Mouse (Mus musculus): ENCODE measurements around the gene Srf. TPM values are rescaled to one million over a fixed set of nuclear protein-coding genes. Genes with fewer than 3 reads are reported as not detected.

Srf gene
- polyA plus RNA-seq, 1 experiment from 2014 or later: 4.6 TPM

DNA sequence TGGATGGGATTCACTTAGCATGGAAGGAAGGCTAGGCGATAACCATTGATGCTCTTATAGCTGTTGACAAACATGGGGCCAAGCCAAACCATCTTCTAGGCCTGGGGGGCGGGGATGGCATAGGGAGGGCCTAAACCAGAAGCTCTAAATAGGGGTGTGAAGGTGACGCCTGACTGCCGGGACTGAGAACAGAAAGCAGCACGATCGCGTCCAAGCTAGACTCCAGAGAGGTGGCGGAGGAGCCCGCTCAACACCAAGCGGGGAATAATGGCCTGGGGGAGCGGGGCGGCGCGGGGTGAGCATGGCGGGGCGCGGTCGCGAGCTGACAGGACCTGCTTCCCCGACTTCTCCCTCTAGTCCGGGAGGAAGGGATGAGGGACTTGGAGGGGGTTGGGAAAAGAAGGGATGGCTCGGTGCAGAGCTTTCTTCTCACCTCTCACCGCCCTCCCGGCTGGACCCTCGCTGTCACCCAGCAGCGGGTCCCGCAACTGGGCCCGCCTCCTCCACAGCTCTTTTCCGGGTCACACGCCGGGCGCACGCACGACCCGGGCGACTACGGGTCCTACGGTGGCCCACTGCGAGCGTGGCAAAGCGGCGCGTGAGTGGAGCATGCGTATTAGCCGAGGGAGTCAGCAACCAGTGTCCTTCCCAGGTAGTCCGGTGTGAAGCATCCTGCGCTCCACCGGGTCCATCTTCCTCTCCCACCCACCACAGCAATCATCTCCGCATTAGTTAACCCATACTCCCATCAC is 10.0 kb downstream of the Srf start, which contains the start of gene Cul9:
Cul9 (minus strand) TSS at position 576 of the 752 bp plus-strand sequence.
- 2% methylated on average over 49 of the region's 49 CpGs for WGBS
- Histone ChIP-seq H3K27me3 (peaks cover 23% of the 10 kb centered on the region), H3K9ac (peak within 1 kb of the TSS; percentile 92), H3K36me3 (peaks cover 50% of the 10 kb centered on the region), H3K27ac (peak within 1 kb of the TSS; percentile 62), H3K4me1 (replicated peaks) (peaks cover 27% of the 10 kb centered on the region), H3K4me2 (peak within 1 kb of the TSS; percentile 78), H3K4me3 (peak within 1 kb of the TSS; percentile 79), H3K9me3 (no peaks in the 10 kb centered on the region)
- ATAC-seq (ENCODE audit: low FRiP score): peak; percentile 89

DNA sequence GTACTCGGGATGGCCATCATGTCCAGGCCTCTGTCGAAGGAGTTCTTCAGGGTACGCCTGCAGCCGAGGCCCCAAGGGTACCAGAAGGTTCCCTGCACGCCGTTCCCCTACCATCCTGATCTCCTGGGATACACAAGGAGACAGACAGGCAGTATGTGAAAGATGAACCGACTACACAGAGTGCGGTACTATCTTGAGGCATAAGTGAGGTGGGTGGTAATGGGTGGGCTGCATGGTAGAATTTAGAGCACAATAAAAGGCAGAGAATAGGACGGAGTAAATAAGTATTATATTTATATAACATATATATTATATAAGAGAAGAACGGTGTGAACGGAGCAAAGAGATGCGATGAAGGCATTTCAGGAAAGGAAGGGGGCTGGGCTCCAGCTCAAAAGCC is 12.3 kb downstream of the Srf start:
- Histone ChIP-seq H3K4me1 (replicated peaks) (peaks cover 24% of the 10 kb centered on the region), H3K27ac (no peak overlapping the region), H3K4me3 (no peak overlapping the region), H3K36me3 (peaks cover 49% of the 10 kb centered on the region), H3K9ac (peak overlapping the region; percentile 9; the same call in 1 of the 2 replicates), H3K27me3 (peaks cover 21% of the 10 kb centered on the region), H3K4me2 (no peak overlapping the region), H3K9me3 (no peaks in the 10 kb centered on the region)
- WGBS: 91% methylated on average over 12 of the region's 12 CpGs
- no peak for ATAC-seq (ENCODE audit: low FRiP score)

GRCm38 (mm10) chr17:46525579-46526307 is 30.2 kb downstream of the Srf start:
- Histone ChIP-seq H3K9ac (no peak overlapping the region), H3K4me1 (replicated peaks) (peaks cover 1% of the 10 kb centered on the region; the same call in 1 of the 2 replicates), H3K27me3 (peaks cover 39% of the 10 kb centered on the region), H3K36me3 (peaks cover 62% of the 10 kb centered on the region), H3K4me3 (no peak overlapping the region), H3K4me2 (no peak overlapping the region), H3K9me3 (no peaks in the 10 kb centered on the region), H3K27ac (no peak overlapping the region)
- WGBS: 37% methylated on average over 12 of the region's 12 CpGs
- 0 out of 2 replicates have a peak, but pooled peaks have one; percentile 25 for ATAC-seq (ENCODE audit: low FRiP score)

DNA sequence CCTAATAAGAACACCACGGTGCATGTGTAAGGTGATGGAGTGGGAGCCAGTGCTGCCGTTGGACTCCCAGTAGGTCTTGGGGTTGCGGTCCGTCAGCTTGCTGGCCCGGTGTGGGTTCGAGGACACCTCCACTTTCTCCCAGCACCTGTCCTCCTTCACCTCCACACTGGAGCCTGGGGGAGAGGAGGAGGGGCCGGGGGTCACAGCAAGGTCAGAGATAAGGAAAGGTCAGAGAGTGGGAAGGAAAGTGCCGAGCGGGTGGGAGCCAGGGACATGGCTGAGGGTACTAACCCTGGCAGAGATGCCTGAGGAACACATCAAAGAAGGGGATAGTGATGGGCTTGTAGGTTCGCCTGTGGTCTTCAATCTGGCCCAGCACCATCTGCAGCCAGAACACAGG is 30.9 kb downstream of the Srf start:
- Histone ChIP-seq H3K27me3 (peaks cover 45% of the 10 kb centered on the region), H3K9me3 (no peaks in the 10 kb centered on the region), H3K4me1 (replicated peaks) (peaks cover 6% of the 10 kb centered on the region; the same call in 1 of the 2 replicates), H3K4me3 (no peak overlapping the region), H3K4me2 (no peak overlapping the region), H3K36me3 (peaks cover 69% of the 10 kb centered on the region), H3K27ac (no peak overlapping the region), H3K9ac (no peak overlapping the region)
- WGBS: 84% methylated on average over 10 of the region's 10 CpGs
- ATAC-seq (ENCODE audit: low FRiP score): no peak

- peaks cover 49% of the 10 kb centered on the region for H3K27me3 ChIP-seq
- peaks cover 67% of the 10 kb centered on the region for H3K36me3 ChIP-seq
- H3K9me3 ChIP-seq: no peaks in the 10 kb centered on the region
- 34% methylated on average over 24 of the region's 24 CpGs for WGBS
- no peak overlapping the region for H3K9ac ChIP-seq
- no peak overlapping the region for H3K4me2 ChIP-seq
- no peak overlapping the region for H3K4me3 ChIP-seq
- H3K4me1 ChIP-seq (replicated peaks): peaks cover 6% of the 10 kb centered on the region; the same call in 1 of the 2 replicates
- no peak overlapping the region for H3K27ac ChIP-seq
- no peak for ATAC-seq (ENCODE audit: low FRiP score)
Measured at GRCm38 (mm10) chr17:46521963-46522668, 33.9 kb downstream of the Srf start.

DNA sequence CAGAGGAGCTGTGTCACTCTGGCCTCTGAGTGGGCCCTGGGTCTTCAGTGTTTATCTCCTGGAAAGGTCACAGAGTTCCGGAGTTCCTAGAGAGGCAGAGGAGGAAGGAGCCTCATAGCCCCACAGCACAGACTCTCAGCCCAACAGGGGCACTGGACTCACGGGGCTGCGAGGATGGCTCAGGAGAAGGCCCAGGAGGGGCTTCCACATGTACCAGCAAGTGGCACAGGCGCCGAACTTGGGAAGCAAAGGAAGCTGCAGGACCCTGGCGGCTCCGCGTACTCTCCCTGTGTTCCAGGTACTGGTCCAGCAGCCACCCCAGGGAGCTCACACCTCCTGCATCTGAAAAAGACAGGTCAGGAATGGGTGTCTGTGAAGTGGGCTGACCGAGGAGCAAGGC is 34.8 kb downstream of the Srf start:
- peak overlapping the region; percentile 9; the same call in 1 of the 2 replicates for H3K9ac ChIP-seq
- no peak overlapping the region for H3K4me3 ChIP-seq
- peaks cover 67% of the 10 kb centered on the region for H3K36me3 ChIP-seq
- H3K27me3 ChIP-seq: peaks cover 49% of the 10 kb centered on the region
- no peak overlapping the region for H3K27ac ChIP-seq
- peaks cover 6% of the 10 kb centered on the region; the same call in 1 of the 2 replicates for H3K4me1 ChIP-seq (replicated peaks)
- ATAC-seq (ENCODE audit: low FRiP score): no peak
- H3K4me2 ChIP-seq: no peak overlapping the region
- H3K9me3 ChIP-seq: no peaks in the 10 kb centered on the region
- 77% methylated on average over 9 of the region's 9 CpGs for WGBS

GRCm38 (mm10) chr17:46520385-46520979 is 35.5 kb downstream of the Srf start:
- H3K36me3 ChIP-seq: peaks cover 60% of the 10 kb centered on the region
- peak overlapping the region; percentile 17; the same call in 1 of the 2 replicates for H3K4me2 ChIP-seq
- no peak overlapping the region for H3K4me3 ChIP-seq
- peaks cover 6% of the 10 kb centered on the region; the same call in 1 of the 2 replicates for H3K4me1 ChIP-seq (replicated peaks)
- H3K9me3 ChIP-seq: no peaks in the 10 kb centered on the region
- peak overlapping the region; percentile 9; the same call in 1 of the 2 replicates for H3K9ac ChIP-seq
- H3K27ac ChIP-seq: no peak overlapping the region
- no peak for ATAC-seq (ENCODE audit: low FRiP score)
- WGBS: 48% methylated on average over 25 of the region's 25 CpGs
- H3K27me3 ChIP-seq: peaks cover 49% of the 10 kb centered on the region

GRCm38 (mm10) chr17:46519971-46520370 is 36.0 kb downstream of the Srf start:
- Histone ChIP-seq H3K9ac (0 out of 2 replicates have a peak overlapping the region, but pooled peaks have one; percentile 11), H3K27ac (no peak overlapping the region), H3K4me3 (no peak overlapping the region), H3K36me3 (peaks cover 55% of the 10 kb centered on the region), H3K4me2 (0 out of 2 replicates have a peak overlapping the region, but pooled peaks have one; percentile 17), H3K4me1 (replicated peaks) (peaks cover 6% of the 10 kb centered on the region; the same call in 1 of the 2 replicates), H3K27me3 (peaks cover 46% of the 10 kb centered on the region), H3K9me3 (no peaks in the 10 kb centered on the region)
- 65% methylated on average over 10 of the region's 10 CpGs for WGBS
- ATAC-seq (ENCODE audit: low FRiP score): no peak

- no peak overlapping the region for H3K9ac ChIP-seq
- no peak overlapping the region for H3K4me2 ChIP-seq
- no peak overlapping the region for H3K4me3 ChIP-seq
- peaks cover under 1% of the 10 kb centered on the region; the same call in 1 of the 2 replicates for H3K4me1 ChIP-seq (replicated peaks)
- WGBS: 74% methylated on average over 2 of the region's 2 CpGs
- ATAC-seq (ENCODE audit: low FRiP score): no peak
- H3K9me3 ChIP-seq: no peaks in the 10 kb centered on the region
- no peaks in the 10 kb centered on the region for H3K27me3 ChIP-seq
- H3K36me3 ChIP-seq: peaks cover 34% of the 10 kb centered on the region
- no peak overlapping the region for H3K27ac ChIP-seq
Measured at GRCm38 (mm10) chr17:46513329-46513728, 42.6 kb downstream of the Srf start.

DNA sequence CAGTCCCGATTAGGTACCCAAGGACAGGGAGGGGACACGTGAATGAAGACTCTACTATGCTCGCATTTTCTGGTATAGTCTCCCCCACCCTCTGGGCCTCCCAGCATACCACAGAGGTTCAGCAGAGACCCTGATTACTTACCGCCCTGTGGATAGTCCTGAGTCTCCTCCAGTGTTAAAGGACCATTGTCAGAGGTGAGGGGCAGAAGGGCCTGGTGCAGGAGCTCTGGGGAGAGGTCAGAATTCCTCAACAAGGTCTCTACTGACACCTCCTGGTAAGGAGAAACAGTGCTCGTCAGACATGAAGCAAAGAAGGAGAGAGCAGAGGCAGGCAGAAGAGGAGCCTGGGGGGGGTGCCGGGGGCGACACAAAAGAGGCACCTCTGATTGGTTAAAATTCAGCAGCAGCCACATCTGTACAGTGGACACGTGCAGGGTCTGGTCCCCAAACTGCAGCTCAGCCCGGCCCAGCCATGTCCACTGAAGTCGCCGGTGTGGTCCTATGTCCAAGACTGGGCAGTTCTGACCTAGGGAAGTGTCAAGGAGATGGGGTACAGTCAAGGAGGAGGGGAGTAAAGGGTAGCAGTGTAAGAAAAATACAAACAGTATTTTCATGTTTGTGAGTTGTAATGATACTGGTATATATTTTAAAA is 44.8 kb downstream of the Srf start:
- 50% methylated on average over 11 of the region's 11 CpGs for WGBS
- Histone ChIP-seq H3K4me2 (no peak overlapping the region), H3K36me3 (peaks cover 38% of the 10 kb centered on the region), H3K27me3 (no peaks in the 10 kb centered on the region), H3K9ac (peak overlapping the region; percentile 40; the same call in 1 of the 2 replicates), H3K27ac (no peak overlapping the region), H3K4me3 (no peak overlapping the region), H3K4me1 (replicated peaks) (peaks cover 6% of the 10 kb centered on the region; the same call in 1 of the 2 replicates), H3K9me3 (no peaks in the 10 kb centered on the region)
- ATAC-seq (ENCODE audit: low FRiP score): no peak

DNA sequence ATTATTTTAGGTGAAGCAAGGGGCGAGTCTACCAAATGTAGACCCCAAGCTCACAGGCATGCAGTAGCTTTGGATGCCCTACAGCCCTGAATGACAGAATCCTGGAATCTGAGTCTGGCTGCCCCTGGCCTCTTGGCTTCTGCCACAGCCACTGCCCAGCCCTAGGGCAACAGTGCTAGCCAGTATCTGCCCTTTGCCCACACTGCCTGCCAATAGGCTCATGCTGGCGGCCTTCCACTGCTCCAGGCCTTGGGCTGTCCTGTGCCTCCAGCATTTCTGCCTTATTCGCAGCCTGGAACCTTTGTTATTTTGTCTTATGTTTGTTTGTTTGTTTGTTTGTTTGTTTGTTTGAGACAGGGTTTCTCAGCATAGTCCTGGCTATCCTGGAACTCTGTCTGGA is 50.4 kb downstream of the Srf start:
- Histone ChIP-seq H3K36me3 (peaks cover 75% of the 10 kb centered on the region), H3K27ac (no peak overlapping the region), H3K27me3 (no peaks in the 10 kb centered on the region), H3K4me2 (no peak overlapping the region), H3K9ac (no peak overlapping the region), H3K4me1 (replicated peaks) (peaks cover 6% of the 10 kb centered on the region; the same call in 1 of the 2 replicates), H3K9me3 (no peaks in the 10 kb centered on the region), H3K4me3 (no peak overlapping the region)
- ATAC-seq (ENCODE audit: low FRiP score): no peak
- WGBS: 91% methylated on average over 3 of the region's 3 CpGs
